Mouse (Mus musculus): ENCODE results near the gene Olfr1509. TPM values are rescaled to one million over a fixed set of nuclear protein-coding genes. Genes with fewer than 3 reads are reported as not detected.
"Not testable (repeated sequence)": the region's sequence is repeated elsewhere in the genome, so short reads cannot be mapped to it uniquely, and the experiment has no call there.

Gene Olfr1509
- polyA plus RNA-seq (2016; fragmentation: Nextera tagmentation; extraction: Ambion mirVana): not detected in 2 replicates

DNA sequence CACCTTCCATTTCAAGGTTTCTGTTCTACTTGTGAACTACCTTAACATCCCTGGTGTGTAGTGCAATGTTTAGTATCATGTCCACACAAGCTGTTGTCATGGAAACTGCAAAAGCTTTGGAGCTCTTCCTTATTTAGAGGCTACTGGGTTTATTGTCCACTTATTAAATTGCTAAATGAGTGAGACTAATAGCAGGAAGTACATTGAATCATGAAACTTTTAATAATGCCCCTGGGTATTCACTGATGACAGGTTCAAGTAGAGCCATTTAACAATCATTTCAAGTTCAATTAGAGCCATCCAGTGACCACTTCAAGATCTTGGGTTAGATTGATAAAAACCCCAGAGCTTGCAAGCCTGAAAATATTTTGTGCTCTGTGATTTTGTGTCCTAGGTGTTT is at the start of gene Olfr1509:
Olfr1509 (plus strand) TSS at position 301 of the 400 bp plus-strand sequence.
- no peak for DNase-seq (ENCODE audit: low spot score)
- Histone ChIP-seq H3K27ac (no peak within 1 kb of the TSS), H3K9me3 (no peaks in the 10 kb centered on the region), H3K27me3 (ENCODE audit: insufficient read depth, poor library complexity, severe bottlenecking) (no peaks in the 10 kb centered on the region), H3K36me3 (no peaks in the 10 kb centered on the region), H3K4me1 (replicated peaks) (no peaks in the 10 kb centered on the region), H3K4me3 (no peak within 1 kb of the TSS)

DNA sequence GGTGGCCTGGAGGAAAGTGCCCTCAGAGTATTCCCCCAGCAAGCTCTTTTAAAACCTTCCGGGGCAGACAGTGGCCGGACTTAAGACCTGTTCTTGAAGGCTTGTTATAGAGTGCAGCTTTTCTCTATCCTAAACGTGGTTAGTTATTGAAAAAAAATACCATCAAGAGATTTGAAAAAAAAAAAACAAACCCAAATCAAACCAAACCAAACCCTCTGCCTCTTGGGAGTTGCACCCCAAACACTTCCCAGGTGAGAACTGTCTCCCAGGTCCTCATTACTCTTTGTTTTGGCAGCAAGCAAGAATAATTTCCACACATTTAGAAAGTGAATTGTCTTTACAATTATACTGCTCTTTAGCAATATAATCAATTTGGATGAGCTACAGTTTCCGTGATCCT is 45.5 kb upstream of the Olfr1509 start, which contains the start of gene Olfr1511:
Olfr1511 (minus strand) TSS at position 101 of the 400 bp plus-strand sequence.
- Histone ChIP-seq H3K36me3 (no peaks in the 10 kb centered on the region), H3K9me3 (no peaks in the 10 kb centered on the region), H3K27me3 (ENCODE audit: insufficient read depth, poor library complexity, severe bottlenecking) (no peaks in the 10 kb centered on the region), H3K4me3 (no peak within 1 kb of the TSS), H3K27ac (no peak within 1 kb of the TSS), H3K4me1 (replicated peaks) (no peaks in the 10 kb centered on the region)
- WGBS: 80% methylated on average over 4 of the region's 4 CpGs
- DNase-seq (ENCODE audit: low spot score): no peak

DNA sequence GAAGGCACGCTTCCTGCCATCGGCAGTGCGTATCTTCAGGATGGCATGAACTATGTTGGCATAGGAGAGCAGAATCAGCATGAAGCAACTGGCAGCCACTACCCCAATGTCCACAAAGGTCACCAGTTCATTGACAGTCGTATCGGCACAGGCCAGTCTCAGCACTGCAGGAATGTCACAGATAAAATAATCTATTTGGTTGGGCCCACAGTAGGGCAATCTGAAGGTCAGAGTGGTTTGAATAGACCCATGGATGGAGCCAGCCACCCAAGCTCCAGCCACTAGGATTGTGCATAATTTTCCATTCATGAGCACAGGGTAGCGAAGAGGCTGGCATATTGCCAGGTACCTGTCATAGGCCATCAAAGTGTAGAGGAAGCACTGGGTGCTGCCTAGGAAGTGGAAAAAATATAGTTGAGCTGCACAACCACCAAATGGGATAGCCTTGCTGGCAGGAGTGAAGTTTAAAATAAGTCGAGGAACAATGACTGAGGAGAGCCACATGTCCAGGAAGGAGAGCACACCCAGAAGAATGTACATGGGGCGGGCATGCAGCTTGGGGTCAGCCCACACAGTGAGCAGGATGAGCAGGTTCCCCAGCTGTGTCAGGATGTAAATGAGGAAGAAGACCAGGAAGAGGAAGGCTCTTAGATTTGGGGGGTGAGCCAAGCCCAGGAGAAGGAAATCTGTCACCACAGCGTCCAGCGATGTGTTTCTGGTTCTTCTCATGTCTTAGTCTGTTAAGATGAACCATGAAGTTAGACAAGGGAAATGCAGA is 32.5 kb upstream of the Olfr1509 start:
- not testable (repeated sequence) for H3K36me3 ChIP-seq; H3K9me3 ChIP-seq; H3K4me3 ChIP-seq; DNase-seq (ENCODE audit: low spot score); H3K27ac ChIP-seq; H3K27me3 ChIP-seq (ENCODE audit: insufficient read depth, poor library complexity, severe bottlenecking); H3K4me1 ChIP-seq (replicated peaks)
- 90% methylated on average over 7 of the region's 10 CpGs for WGBS

DNA sequence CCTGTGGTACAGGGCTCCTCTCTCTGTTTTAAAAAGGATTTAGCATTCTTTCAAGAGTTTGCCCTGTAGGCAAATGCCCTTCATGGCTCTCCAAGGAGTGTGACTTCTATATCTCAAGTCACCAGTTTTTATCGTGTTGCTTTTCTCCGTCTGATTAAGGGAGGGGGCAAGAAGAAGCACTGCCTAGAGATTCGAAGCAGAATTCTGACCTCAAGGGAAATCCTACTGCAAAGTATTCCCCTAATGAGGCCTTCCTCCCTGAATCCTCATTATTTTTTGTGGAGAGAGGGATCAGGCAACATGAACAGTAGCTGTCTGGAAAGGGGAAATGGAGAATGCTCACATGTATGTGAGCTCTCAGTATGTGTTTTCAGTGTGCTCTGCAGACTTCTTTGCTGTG is 28.5 kb upstream of the Olfr1509 start, which contains the start of gene Olfr1510:
Olfr1510 (minus strand) TSS at position 101 of the 400 bp plus-strand sequence.
- Histone ChIP-seq H3K4me1 (replicated peaks) (no peaks in the 10 kb centered on the region), H3K9me3 (no peaks in the 10 kb centered on the region), H3K4me3 (no peak within 1 kb of the TSS), H3K27ac (no peak within 1 kb of the TSS), H3K36me3 (no peaks in the 10 kb centered on the region), H3K27me3 (ENCODE audit: insufficient read depth, poor library complexity, severe bottlenecking) (no peaks in the 10 kb centered on the region)
- no peak for DNase-seq (ENCODE audit: low spot score)
- WGBS: 86% methylated on average over 3 of the region's 3 CpGs

DNA sequence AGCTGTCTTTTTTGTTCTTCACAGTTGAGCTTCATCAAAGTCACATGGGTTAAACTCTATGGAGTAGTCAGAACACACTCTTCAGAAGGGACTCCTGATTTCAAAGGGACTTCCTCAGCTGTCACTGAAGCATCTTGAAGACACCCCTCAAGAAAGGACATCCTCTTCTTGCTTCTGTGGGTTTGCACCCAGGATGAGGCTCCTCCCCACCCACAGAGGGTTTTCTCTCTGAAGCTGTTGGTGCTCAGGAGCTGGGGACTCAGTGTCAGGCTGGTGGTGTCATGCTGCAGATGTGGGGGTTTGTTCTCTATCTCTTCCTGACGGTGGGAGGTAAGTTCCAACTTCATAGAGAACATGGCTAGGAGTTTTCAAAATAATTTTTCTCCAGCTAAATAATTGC is 15.1 kb upstream of the Olfr1509 start:
- H3K4me1 ChIP-seq (replicated peaks): peaks cover 9% of the 10 kb centered on the region
- no peaks in the 10 kb centered on the region for H3K9me3 ChIP-seq
- H3K27me3 ChIP-seq (ENCODE audit: insufficient read depth, poor library complexity, severe bottlenecking): no peaks in the 10 kb centered on the region
- no peak for DNase-seq (ENCODE audit: low spot score)
- H3K36me3 ChIP-seq: no peaks in the 10 kb centered on the region
- no peak overlapping the region for H3K27ac ChIP-seq
- 96% methylated on average over 1 of the region's 1 CpGs for WGBS
- H3K4me3 ChIP-seq: no peak overlapping the region

DNA sequence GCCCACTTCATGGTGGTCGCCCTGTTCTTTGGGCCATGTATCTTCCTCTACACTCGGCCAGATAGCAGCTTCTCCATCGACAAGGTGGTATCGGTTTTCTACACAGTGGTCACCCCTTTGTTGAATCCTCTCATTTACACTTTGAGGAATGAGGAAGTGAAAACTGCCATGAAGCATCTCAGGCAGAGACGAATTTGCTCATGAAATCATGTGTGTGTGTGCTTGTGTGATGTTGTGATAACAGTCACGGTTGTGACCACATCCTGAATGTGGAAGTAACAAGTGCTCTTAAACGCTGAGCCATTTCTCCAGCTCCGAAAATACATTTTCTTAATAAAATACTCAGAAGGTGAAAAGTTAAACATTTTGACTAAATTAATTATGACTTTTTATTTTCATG is 8.3 kb downstream of the Olfr1509 start:
- DNase-seq (ENCODE audit: low spot score): no peak
- H3K27ac ChIP-seq: no peak overlapping the region
- H3K36me3 ChIP-seq: no peaks in the 10 kb centered on the region
- no peaks in the 10 kb centered on the region for H3K4me1 ChIP-seq (replicated peaks)
- H3K4me3 ChIP-seq: no peak overlapping the region
- no peaks in the 10 kb centered on the region for H3K27me3 ChIP-seq (ENCODE audit: insufficient read depth, poor library complexity, severe bottlenecking)
- 91% methylated on average over 8 of the region's 8 CpGs for WGBS
- no peaks in the 10 kb centered on the region for H3K9me3 ChIP-seq

DNA sequence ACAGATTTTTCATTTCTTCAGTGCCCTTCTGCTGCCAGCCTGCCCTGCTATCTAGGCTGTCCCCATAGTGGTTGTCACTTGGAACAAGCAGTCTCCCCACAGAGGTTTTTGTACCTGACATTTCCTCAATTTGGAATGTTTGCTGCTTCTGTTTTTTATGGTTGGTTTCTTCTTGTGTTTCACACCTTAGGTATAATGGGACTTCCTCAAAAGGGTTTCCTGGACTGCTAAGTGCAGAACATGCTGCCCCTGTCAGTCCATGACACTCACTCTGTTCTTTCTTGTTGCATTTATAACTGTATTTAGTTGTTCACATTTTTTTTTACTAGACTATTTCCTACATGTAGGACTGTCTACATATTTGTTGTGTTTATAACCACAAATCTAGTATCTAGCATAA is 19.1 kb downstream of the Olfr1509 start:
- DNase-seq (ENCODE audit: low spot score): no peak
- 0 out of 2 replicates have a peak, but pooled peaks cover under 1% of the 10 kb centered on the region for H3K9me3 ChIP-seq
- H3K27me3 ChIP-seq (ENCODE audit: insufficient read depth, poor library complexity, severe bottlenecking): no peaks in the 10 kb centered on the region
- H3K27ac ChIP-seq: no peak overlapping the region
- H3K4me1 ChIP-seq (replicated peaks): no peaks in the 10 kb centered on the region
- H3K36me3 ChIP-seq: no peaks in the 10 kb centered on the region
- no peak overlapping the region for H3K4me3 ChIP-seq

DNA sequence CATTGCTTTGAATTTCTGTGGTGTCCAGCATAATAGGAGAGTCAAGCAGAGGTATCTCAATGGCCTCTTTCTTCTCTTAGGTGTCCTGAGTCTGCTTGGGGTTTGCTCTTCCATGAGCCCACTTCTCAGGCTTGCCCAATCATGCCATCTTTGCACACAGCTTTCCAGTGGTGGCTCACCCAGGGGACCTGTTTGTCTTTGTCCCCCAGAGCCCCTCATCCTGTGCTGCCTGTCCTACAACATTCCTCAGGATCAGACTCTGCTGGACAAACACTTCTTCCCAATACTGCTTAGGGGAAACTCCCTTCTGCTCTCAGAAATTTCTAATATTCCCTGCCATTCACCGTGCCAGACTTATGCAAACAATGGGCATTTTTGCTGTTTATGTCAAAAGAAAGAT is 22.9 kb downstream of the Olfr1509 start:
- no peak overlapping the region for H3K27ac ChIP-seq
- H3K4me3 ChIP-seq: no peak overlapping the region
- 82% methylated on average over 1 of the region's 1 CpGs for WGBS
- H3K36me3 ChIP-seq: no peaks in the 10 kb centered on the region
- no peaks in the 10 kb centered on the region for H3K9me3 ChIP-seq
- no peaks in the 10 kb centered on the region for H3K27me3 ChIP-seq (ENCODE audit: insufficient read depth, poor library complexity, severe bottlenecking)
- no peaks in the 10 kb centered on the region for H3K4me1 ChIP-seq (replicated peaks)
- no peak for DNase-seq (ENCODE audit: low spot score)

DNA sequence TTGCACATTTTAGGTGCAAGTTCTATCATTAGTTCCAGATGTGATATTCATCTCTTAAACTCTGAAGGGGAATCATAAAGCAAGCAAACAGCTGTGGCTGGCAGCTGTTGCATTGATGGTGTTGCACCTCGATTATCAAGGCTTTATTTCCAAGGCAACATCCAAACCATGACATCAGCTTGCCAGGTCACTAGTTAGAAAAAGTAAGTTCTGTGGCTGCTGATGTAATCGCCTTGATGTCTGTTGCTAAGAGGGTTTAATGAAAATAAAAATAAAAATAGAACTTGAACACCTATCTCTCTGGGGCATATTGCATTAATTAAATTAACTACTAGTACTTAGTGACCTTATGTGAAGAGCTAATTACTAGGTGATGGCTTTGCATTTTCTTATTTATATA is 24.6 kb downstream of the Olfr1509 start, which contains the start of gene Olfr1508:
Olfr1508 (minus strand) TSS at position 101 of the 400 bp plus-strand sequence.
- no peak within 1 kb of the TSS for H3K4me3 ChIP-seq
- H3K27ac ChIP-seq: no peak within 1 kb of the TSS
- no peaks in the 10 kb centered on the region for H3K9me3 ChIP-seq
- 71% methylated on average over 2 of the region's 2 CpGs for WGBS
- H3K36me3 ChIP-seq: no peaks in the 10 kb centered on the region
- DNase-seq (ENCODE audit: low spot score): no peak
- H3K4me1 ChIP-seq (replicated peaks): no peaks in the 10 kb centered on the region
- no peaks in the 10 kb centered on the region for H3K27me3 ChIP-seq (ENCODE audit: insufficient read depth, poor library complexity, severe bottlenecking)

DNA sequence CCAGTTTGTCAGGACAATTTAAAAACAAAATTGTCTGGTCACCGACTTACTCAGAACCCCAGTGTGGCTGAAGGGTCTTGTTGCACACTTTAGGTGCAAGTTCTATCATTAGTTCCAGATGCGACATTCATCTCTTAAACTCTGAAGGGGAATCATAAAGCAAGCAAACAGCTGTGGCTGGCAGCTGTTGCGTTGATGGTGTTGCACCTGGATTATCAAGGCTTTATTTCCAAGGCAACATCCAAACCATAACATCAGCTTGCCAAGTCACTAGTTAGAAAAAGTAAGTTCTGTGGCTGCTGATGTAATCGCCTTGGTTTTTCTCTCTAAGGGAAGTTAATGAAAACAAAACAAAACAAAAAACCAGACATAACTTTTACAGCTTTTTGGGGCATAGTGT is 52.7 kb downstream of the Olfr1509 start, which contains the start of gene Olfr1507:
Olfr1507 (minus strand) TSS at position 234 of the 400 bp plus-strand sequence.
- Histone ChIP-seq H3K36me3 (no peaks in the 10 kb centered on the region), H3K9me3 (no peaks in the 10 kb centered on the region), H3K4me1 (replicated peaks) (no peaks in the 10 kb centered on the region), H3K27me3 (ENCODE audit: insufficient read depth, poor library complexity, severe bottlenecking) (no peaks in the 10 kb centered on the region), H3K4me3 (no peak within 1 kb of the TSS), H3K27ac (no peak within 1 kb of the TSS)
- DNase-seq (ENCODE audit: low spot score): no peak
- WGBS: 82% methylated on average over 4 of the region's 4 CpGs

Other genes starting within 250 kb of the Olfr1509 start
- gene Supt16, start 245.6 kb upstream of the Olfr1509 start, polyA plus RNA-seq (2016; fragmentation: Nextera tagmentation; extraction: Ambion mirVana): 60.2 and 82.3 TPM in 2 replicates
- 38.7 and 44.5 TPM in 2 replicates for gene Chd8, start 185.2 kb upstream of the Olfr1509 start, polyA plus RNA-seq (2016; fragmentation: Nextera tagmentation; extraction: Ambion mirVana)
- gene Tox4, start 163.8 kb upstream of the Olfr1509 start, polyA plus RNA-seq (2016; fragmentation: Nextera tagmentation; extraction: Ambion mirVana): 52.1 and 55.4 TPM in 2 replicates
- gene Rab2b, start 163.4 kb upstream of the Olfr1509 start, polyA plus RNA-seq (2016; fragmentation: Nextera tagmentation; extraction: Ambion mirVana): 29.2 and 36.2 TPM in 2 replicates
- 57.7 and 64.2 TPM in 2 replicates for gene Mettl3, start 137.9 kb upstream of the Olfr1509 start, polyA plus RNA-seq (2016; fragmentation: Nextera tagmentation; extraction: Ambion mirVana)
- 56.9 and 60.3 TPM in 2 replicates for gene Sall2, start 114.2 kb upstream of the Olfr1509 start, polyA plus RNA-seq (2016; fragmentation: Nextera tagmentation; extraction: Ambion mirVana)
- gene Olfr1513, start 86.6 kb upstream of the Olfr1509 start, polyA plus RNA-seq (2016; fragmentation: Nextera tagmentation; extraction: Ambion mirVana): not detected in 2 replicates
- gene Olfr1512, start 63.8 kb upstream of the Olfr1509 start, polyA plus RNA-seq (2016; fragmentation: Nextera tagmentation; extraction: Ambion mirVana): 0.07 TPM in 1 of 2 replicates, not detected in the other
- not detected in 2 replicates for gene Olfr1511, start 45.6 kb upstream of the Olfr1509 start, polyA plus RNA-seq (2016; fragmentation: Nextera tagmentation; extraction: Ambion mirVana)
- not detected in 2 replicates for gene Olfr1510, start 28.6 kb upstream of the Olfr1509 start, polyA plus RNA-seq (2016; fragmentation: Nextera tagmentation; extraction: Ambion mirVana)
- not detected in 2 replicates for gene Olfr1508, start 24.5 kb downstream of the Olfr1509 start, polyA plus RNA-seq (2016; fragmentation: Nextera tagmentation; extraction: Ambion mirVana)
- not detected in 2 replicates for gene Olfr1507, start 52.8 kb downstream of the Olfr1509 start, polyA plus RNA-seq (2016; fragmentation: Nextera tagmentation; extraction: Ambion mirVana)